Mouse (Mus musculus): ENCODE data around the gene Ephx1.
"Not testable (repeated sequence)": the region's sequence is repeated elsewhere in the genome, so short reads cannot be mapped to it uniquely, and the experiment has no call there.

Ephx1 gene

GRCm38 (mm10) chr1:180967261-180967660 is 53.4 kb downstream of the Ephx1 start:
- DNase-seq = no peak

DNA sequence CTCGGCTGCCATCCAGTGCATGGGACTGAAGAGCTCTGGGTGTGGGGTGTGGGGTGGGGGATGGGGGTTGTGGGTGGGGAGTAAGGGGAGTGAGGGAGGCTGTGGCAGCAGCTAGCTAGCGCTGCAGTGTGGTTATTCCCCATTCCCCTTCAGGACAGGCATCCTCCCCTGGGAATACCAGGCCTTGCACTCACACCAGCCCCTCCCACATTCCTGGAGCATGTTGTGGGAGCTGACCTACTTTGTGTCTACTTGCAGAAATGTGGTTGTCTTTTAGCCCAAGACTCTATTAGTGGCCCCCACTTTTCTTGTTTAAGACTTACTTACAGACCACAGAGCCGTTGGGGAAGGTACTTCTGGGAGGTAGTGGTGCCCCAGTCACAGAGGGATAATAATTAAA is 54.2 kb downstream of the Ephx1 start:
- no peak for DNase-seq

- no peak for DNase-seq
These were observed 54.9 kb downstream of the Ephx1 start for GRCm38 (mm10) chr1:180965786-180966185.

DNA sequence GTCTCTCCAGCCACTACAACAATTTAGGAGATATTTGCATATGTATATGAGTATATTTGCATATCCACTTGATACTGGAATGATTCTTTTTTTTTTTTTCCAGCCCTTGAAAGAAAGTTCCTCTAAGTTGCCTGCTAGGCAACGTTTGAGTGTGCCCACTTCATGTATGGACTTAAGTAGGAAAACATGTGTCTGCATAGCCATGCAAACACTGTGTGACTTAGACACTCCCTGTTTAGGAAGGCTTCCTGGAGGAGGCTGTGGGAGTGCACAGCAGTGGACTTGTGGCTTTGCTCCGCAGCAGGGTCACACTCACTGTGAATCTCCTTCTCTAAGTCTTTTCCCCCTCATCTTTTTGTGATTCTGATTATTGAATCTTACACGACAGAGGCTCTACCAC is 61.9 kb downstream of the Ephx1 start:
- DNase-seq = no peak

GRCm38 (mm10) chr1:180957989-180958388 is 62.7 kb downstream of the Ephx1 start:
- no peak for DNase-seq

- DNase-seq = no peak
These were observed 63.7 kb downstream of the Ephx1 start for GRCm38 (mm10) chr1:180956973-180957381.

DNA sequence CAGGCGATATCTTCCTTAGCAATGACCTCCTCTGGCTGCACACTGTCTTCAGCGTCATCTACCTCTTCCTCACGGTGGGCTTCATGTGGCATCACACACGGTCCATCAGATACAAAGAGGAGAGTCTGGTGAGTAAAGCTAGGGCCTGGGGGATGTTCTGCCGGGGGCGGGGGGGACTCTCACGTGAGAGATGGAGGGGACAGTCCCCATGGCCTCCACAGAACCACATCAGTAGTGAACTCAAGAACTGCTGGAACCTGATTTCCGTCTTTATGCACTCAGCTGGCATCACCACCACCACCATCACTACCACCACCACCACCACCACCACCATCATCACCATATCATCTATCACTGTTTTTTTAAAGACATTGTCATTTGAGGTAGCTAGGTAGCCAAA is 64.3 kb downstream of the Ephx1 start:
- DNase-seq = no peak

DNA sequence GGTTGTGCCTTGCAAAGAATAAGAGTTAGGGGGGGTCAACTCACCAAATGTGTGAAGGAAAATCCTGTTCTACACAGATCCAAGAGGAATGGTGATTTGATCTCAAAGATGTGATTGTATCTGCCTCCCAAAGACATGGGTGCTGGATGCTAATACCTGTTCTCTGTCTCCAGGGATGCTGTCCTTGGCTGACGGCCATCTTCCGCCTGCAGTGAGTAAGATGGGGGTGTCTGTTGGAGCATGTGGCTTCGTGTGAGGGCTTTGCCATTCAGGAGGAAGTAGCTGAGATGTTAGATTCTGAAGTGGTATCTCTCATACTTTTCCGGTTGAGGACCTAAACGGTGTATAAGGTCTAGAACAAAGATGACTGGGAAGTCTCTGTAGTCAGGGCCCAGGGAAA is 67.9 kb downstream of the Ephx1 start:
- DNase-seq = no peak

DNA sequence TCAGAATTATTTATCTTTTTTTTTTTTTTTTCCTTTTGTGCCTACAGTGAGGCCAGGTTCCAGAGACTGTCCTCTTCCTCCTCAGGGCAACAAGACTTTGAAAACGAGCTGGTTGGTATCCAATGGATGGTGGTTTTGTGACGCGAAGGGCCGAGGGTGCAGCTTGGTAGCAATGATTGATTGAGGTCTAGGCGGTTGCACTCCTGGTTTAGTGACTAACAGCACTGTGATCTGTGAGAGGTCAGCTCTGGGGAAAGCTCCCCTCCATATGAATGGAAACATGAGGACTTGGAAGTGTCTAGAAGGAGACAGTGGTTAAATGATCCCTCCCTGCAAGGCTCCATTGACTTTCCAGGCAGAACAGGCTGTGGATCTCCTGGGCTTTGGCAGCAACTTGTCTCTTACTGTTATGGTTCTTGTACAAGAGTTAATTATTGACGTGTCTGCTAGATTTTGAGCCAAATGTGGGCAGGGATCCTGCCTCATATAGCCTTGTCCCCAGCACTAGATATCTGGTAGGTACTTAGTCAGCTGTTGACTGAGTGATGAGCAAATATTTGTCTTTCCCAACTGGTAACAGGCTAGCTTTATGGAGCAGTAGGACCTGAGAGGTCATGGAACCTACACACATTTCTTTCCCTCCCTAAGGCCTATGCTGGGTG is 68.5 kb downstream of the Ephx1 start:
- no peak for DNase-seq

- no peak for DNase-seq
These were observed 74.3 kb downstream of the Ephx1 start for GRCm38 (mm10) chr1:180946448-180946847.

DNA sequence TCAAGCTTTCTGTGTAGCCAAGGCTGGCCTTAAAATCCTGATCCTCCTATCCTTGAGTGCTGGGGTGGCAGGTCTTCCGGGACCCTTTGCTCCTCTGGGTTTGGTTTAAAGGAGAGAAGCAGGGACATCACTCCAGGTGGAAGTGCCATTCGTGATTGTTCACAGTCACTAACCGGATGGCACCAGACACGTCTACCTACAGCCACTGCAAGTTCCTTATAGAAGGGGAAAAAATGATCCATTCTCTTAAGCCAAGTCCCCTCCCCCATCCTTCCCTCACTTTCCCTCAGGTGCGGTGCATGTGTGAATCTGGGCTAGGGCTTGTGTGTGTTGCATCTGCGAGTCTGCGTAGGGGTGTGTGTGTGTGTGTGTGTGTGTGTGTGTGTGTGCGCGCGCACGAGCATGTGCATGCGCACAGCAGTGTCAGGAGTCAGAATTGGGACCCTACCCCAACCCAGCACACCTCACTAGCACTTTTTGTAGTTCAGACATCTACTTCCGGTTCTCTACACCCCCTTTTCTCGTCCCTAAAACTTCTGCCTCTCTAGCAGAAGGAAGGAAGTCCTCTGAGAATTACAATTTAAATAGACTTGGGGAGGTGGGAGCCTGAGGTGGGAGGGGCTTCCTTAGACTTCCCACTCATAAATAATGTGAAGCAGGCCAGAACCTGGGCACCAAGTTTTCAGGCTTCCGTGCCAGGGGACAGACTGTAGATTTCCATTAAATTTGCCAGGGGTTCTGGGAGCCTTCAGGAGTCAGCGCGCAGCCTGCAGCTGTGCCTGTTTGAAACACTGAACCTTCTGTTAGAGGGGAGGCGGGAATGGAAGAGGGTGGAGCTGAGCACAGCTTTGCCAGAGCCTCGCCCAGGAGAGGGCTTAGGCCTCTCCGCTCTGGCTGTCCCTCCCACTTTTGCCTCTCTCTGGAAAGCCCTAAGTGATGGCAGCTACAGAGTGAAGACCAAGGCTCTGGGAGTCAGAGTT is 75.4 kb downstream of the Ephx1 start:
- no peak for DNase-seq

DNA sequence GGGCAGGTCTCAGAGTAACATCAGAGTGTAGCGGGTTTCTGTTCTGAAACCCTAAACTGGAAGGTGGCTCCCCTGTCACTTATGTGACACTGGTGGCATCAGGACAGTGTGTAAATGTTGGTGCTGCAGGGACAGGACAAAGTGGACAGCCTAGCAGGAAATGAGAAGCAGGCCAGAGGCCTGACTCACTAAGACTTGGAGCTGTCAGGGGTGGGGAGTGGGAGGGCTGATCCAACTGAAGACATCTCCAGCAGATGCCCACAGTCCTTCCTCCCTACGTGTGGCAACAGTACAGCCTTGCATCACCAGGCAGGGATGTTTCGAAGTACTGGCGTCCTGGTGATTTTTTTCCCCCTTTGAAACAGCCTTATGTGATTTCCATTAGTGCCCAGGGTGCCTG is 76.2 kb downstream of the Ephx1 start:
- no peak for DNase-seq

GRCm38 (mm10) chr1:180943896-180944295 is 76.8 kb downstream of the Ephx1 start:
- no peak for DNase-seq

GRCm38 (mm10) chr1:180943032-180943644 is 77.6 kb downstream of the Ephx1 start:
- DNase-seq = no peak

DNA sequence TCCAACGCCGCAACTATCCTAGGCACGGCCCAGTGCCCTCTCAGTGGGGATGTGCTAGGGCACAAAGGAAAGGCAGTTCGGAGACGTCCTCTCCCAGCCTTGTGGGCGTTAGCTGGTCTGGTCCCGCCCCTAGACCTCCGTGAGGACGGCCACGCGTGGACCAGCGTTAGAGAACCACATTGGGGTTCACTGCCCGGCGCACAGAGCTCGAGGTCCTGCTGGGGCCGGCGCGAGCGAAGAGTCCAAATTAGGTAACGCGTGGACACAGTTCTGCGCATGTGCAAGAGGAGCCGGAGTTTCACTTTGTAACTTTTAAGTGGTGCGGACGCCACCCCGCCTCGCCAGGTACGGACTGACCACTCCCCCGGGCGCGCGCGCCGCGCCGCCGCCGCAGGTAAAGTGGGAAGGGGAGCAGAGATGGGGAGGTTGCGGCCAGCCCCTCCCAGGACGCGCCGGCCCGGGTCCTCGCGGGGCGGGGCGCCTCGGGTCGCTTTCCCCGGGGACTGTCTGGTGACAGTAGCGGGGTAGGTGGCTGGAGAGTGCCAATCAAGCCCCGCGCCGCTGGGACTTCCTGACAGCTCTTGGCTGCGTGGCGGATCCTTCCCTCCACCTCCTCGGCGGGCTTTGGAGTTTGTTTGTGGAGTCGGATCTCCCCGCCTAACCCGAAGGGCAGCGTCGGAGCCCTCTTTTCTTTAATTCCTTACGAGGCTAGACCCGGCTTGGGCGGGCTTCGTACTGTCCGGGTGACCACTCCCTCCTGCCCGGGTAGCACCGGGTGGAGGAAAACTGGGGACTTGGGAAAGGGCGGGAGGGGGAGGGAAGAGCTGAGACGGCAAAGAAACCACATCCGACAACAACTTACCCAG is 78.3 kb downstream of the Ephx1 start, which contains the start of gene Tmem63a:
Gene Tmem63a, plus strand, starts transcription at position 179 of the 866 bp plus-strand sequence.
- no peak for DNase-seq

GRCm38 (mm10) chr1:180941726-180942125 is 79.0 kb downstream of the Ephx1 start:
- no peak for DNase-seq

DNA sequence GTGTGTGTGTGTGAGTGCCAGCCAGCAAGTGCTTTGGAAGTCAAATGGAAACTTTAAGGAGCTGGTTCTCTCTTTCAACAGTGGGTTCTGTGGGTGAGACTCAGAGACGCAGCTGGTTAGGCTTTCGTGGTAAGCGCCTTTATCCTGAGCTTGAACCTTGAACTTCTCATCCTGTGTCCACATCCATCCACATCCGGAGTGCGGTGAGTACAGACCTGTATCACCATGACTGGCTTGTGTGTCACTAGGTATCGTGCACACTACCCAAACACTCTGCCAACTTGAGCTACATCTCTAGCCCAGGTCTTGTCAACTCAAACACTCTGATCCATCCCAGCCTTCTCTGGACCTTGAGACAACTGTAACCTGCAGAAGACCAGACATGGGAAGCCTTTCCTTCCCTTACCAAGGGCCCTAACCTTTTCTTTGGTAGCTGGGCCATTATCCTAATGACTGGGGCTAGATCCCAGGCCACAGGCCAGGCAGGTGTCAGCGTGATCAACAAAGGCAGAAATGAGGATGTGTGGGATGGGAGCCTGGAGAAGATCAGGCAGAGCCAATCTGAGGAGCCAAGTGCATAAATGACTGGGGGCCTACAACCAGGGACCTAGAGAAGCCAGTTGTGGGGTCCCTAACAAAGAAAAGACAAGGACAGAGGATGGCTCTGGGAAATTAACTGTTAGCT is 79.8 kb downstream of the Ephx1 start:
- no peak for DNase-seq

- DNase-seq = not testable (repeated sequence)
These were observed 81.9 kb downstream of the Ephx1 start for GRCm38 (mm10) chr1:180938781-180939180.

- DNase-seq = not testable (repeated sequence)
These were observed 83.1 kb downstream of the Ephx1 start for GRCm38 (mm10) chr1:180937631-180938030.

DNA sequence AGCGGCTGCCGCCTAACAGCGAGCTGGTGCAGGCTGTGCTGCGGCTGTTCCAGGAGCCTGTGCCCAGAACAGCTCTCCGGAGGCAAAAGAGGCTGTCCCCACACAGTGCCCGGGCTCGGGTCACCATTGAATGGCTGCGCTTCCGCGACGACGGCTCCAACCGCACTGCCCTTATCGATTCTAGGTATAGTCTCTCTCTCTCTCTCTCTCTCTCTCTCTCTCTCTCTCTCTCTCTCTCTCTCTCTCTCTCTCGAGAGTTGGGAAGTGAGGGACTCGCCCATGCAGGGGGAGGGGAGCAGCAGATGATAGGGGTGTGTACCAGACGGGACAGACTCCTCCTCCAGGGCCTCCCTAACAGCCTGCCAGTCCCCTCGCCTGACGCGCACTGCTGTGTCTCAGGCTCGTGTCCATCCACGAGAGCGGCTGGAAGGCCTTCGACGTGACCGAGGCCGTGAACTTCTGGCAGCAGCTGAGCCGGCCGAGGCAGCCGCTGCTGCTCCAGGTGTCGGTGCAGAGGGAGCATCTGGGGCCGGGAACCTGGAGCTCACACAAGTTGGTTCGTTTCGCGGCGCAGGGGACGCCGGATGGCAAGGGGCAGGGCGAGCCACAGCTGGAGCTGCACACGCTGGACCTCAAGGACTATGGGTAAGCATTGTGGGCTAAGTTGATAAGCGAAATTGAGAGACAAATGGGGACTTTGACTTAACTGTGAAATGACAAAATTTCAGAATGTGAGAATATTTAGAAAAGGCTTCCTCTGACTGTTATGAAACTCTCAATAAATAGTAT is 83.9 kb downstream of the Ephx1 start:
- DNase-seq = not testable (repeated sequence)

Measured in right cerebral cortex, postnatal 25 days (tissue).